Mouse (Mus musculus) heart, adult 2 months (tissue): ENCODE results near the gene Ocm. TPM values are rescaled to one million over a fixed set of nuclear protein-coding genes. Genes with fewer than 3 reads are reported as not detected.

Source experiments
- DNase-seq, 2 experiments: peaks; one replicate each; pipeline ENCODE4 v3.0.0; 2021
- H3K27ac ChIP-seq: fragments of 200-600 bp; 2 replicates; pipeline ENCODE4 v1.8.1; 2022
- H3K27me3 ChIP-seq: fragments of 200-500 bp; 2 replicates; pipeline ENCODE4 v1.6.1; 2012; ENCODE audit warnings: mild to moderate bottlenecking, low read length, inconsistent platforms, mixed read lengths; ENCODE audit not compliant: control insufficient read depth, insufficient read depth
- H3K36me3 ChIP-seq: fragments of 200-500 bp; 2 replicates; pipeline ENCODE4 v1.6.1; 2012; ENCODE audit warnings: low read length, inconsistent platforms; ENCODE audit not compliant: control insufficient read depth, insufficient read depth
- H3K4me1 ChIP-seq: fragments of 200-500 bp; 2 replicates; pipeline ENCODE4 v1.6.1; 2011; ENCODE audit warnings: low read length; ENCODE audit not compliant: control insufficient read depth, insufficient read depth
- H3K4me3 ChIP-seq: fragments of 200-600 bp; 2 replicates; pipeline ENCODE4 v1.8.1; 2022
- H3K79me2 ChIP-seq: fragments of 200-500 bp; replicated peaks from 2 replicates; pipeline ENCODE4 v1.6.1; 2012; ENCODE audit warnings: mild to moderate bottlenecking, inconsistent platforms, low read length, moderate library complexity, mixed read lengths; ENCODE audit not compliant: control insufficient read depth, insufficient read depth
- H3K9ac ChIP-seq: fragments of 200-500 bp; 2 replicates; pipeline ENCODE4 v1.6.1; 2012; ENCODE audit warnings: low read depth, mild to moderate bottlenecking, control low read depth, inconsistent platforms, low read length, mixed read lengths
- CTCF ChIP-seq: fragments of 200-600 bp; IDR thresholded peaks from 2 replicates; pipeline ENCODE4 v1.8.1; 2022; ENCODE audit warnings: antibody characterized with exemption, mild to moderate bottlenecking, moderate library complexity
- EP300 ChIP-seq: fragments of 200-500 bp; IDR thresholded peaks from 2 replicates; pipeline ENCODE4 v1.6.1; 2011; ENCODE audit warnings: low read depth, low read length, control low read depth; ENCODE audit not compliant: insufficient read depth
- POLR2A ChIP-seq: fragments of 200-500 bp; IDR thresholded peaks from 2 replicates; pipeline ENCODE4 v1.6.1; 2011; ENCODE audit warnings: mild to moderate bottlenecking, low read depth, low read length, control low read depth; ENCODE audit not compliant: insufficient read depth
- WGBS: fragments of 180-500 bp; shearing (Covaris S2); methylation state at CpG from one replicate; pipeline ENCODE4 v1.1.7; 2018; 5-methylcytosine and 5-hydroxymethylcytosine counted together
- intact Hi-C: fragments of 180-260 bp; cut with DNase I; formaldehyde crosslinking; loops from one replicate; pipeline ENCODE4 v1.15.1; 2025
- polyA plus RNA-seq: library from polyadenylated mRNA; depleted of rRNA; stranded (reverse); fragments of >200 nt; gene quantifications from 2 replicates; pipeline ENCODE4 v1.2.3, GENCODE M21; 2012; rRNA removed
- total RNA-seq, 2 experiments: library from RNA; stranded (reverse); gene quantifications; 2 replicates each; pipeline ENCODE4 v1.2.3; 2021

The Ocm gene
- total and polyA plus RNA-seq, 3 experiments: not detected

- no peaks in the 10 kb centered on the region for H3K4me1 ChIP-seq
- H3K4me3 ChIP-seq: no peak overlapping the region
- H3K27me3 ChIP-seq: no peaks in the 10 kb centered on the region
- H3K9ac ChIP-seq: no peak overlapping the region
- no peak for TF ChIP-seq POLR2A
- TF ChIP-seq CTCF: no peak
- no peak for TF ChIP-seq EP300
- intact Hi-C loops: no loop called here
- H3K79me2 ChIP-seq: no peaks in the 10 kb centered on the region
- WGBS: 27% methylated on average over 3 of the region's 3 CpGs
- DNase-seq: no peak
- H3K27ac ChIP-seq: no peak overlapping the region
- H3K36me3 ChIP-seq: no peaks in the 10 kb centered on the region
Observed at GRCm38 (mm10) chr5:143972628-143973027, 53.8 kb downstream of the Ocm start.

Other genes with a start within 250 kb of the Ocm start
- gene Eif2ak1, start 208.9 kb downstream of the Ocm start, total RNA-seq: 10 to 100 TPM; 19.2 to 21.4 TPM
- 11.9 and 18.4 TPM in 2 replicates for gene Eif2ak1, start 208.9 kb downstream of the Ocm start, polyA plus RNA-seq
- not detected for gene Ankrd61, start 129.0 kb downstream of the Ocm start, total RNA-seq
- 0.10 and 0.23 TPM in 2 replicates for gene Ankrd61, start 129.0 kb downstream of the Ocm start, polyA plus RNA-seq
- 10 to 100 TPM; 30.4 to 32.5 TPM for gene Aimp2, start 116.8 kb downstream of the Ocm start, total RNA-seq
- gene Aimp2, start 116.8 kb downstream of the Ocm start, polyA plus RNA-seq: 40.6 and 50.4 TPM in 2 replicates
- 1 to 10 TPM; 3.3 to 3.5 TPM for gene Pms2, start 116.7 kb downstream of the Ocm start, total RNA-seq
- 1.5 and 3.9 TPM in 2 replicates for gene Pms2, start 116.7 kb downstream of the Ocm start, polyA plus RNA-seq
- not detected for gene Gm42421, start 98.5 kb downstream of the Ocm start, total RNA-seq
- 0.18 and 0.32 TPM in 2 replicates for gene Gm42421, start 98.5 kb downstream of the Ocm start, polyA plus RNA-seq
- under 1 TPM in 1 of 2 experiments, not detected in 1; 0.30 TPM for gene Rsph10b, start 93.6 kb downstream of the Ocm start, total RNA-seq
- gene Rsph10b, start 93.6 kb downstream of the Ocm start, polyA plus RNA-seq: 0.47 and 0.50 TPM in 2 replicates
- gene Ccz1, start 11.8 kb downstream of the Ocm start, total RNA-seq: 10 to 100 TPM; 25.0 to 29.6 TPM
- gene Ccz1, start 11.8 kb downstream of the Ocm start, polyA plus RNA-seq: 9.3 and 16.7 TPM in 2 replicates
- gene Lmtk2, start 73.8 kb upstream of the Ocm start, total RNA-seq: 10 to 100 TPM; 27.9 to 30.3 TPM
- gene Lmtk2, start 73.8 kb upstream of the Ocm start, polyA plus RNA-seq: 12.5 and 18.2 TPM in 2 replicates
- gene Bhlha15, start 163.6 kb upstream of the Ocm start, total RNA-seq: not detected
- 0.08 and 0.12 TPM in 2 replicates for gene Bhlha15, start 163.6 kb upstream of the Ocm start, polyA plus RNA-seq
- gene Tecpr1, start 196.9 kb upstream of the Ocm start, total RNA-seq: 10 to 100 TPM; 24.2 to 27.6 TPM
- 33.7 and 34.9 TPM in 2 replicates for gene Tecpr1, start 196.9 kb upstream of the Ocm start, polyA plus RNA-seq
- 100 to 1,000 TPM; 129 to 152 TPM for gene Bri3, start 217.8 kb upstream of the Ocm start, total RNA-seq
- gene Bri3, start 217.8 kb upstream of the Ocm start, polyA plus RNA-seq: 240 and 258 TPM in 2 replicates